Mouse (Mus musculus) liver, adult 2 months (tissue): Measurements from ENCODE around the gene Lypla2. TPM values are rescaled to one million over a fixed set of nuclear protein-coding genes. Genes with fewer than 3 reads are reported as not detected.
A peak's percentile ranks its signal among the peaks of the same experiment; 100 is the strongest.
"Not testable (repeated sequence)": the region's sequence is repeated elsewhere in the genome, so short reads cannot be mapped to it uniquely, and the experiment has no call there.

Experiments
- DNase-seq: peaks from one replicate; pipeline ENCODE4 v3.0.0-alpha.2; 2011; ENCODE audit warnings: low read depth, low spot score; ENCODE audit errors: extremely low read depth
- H3K27ac ChIP-seq: fragments of 200-500 bp; replicated peaks from 2 replicates; pipeline ENCODE4 v1.5.1; 2012; ENCODE audit warnings: low read depth, mild to moderate bottlenecking, control low read depth, inconsistent platforms, low read length; ENCODE audit not compliant: insufficient read depth
- H3K27me3 ChIP-seq: fragments of 200-500 bp; 2 replicates; pipeline ENCODE4 v1.6.1; 2012; ENCODE audit warnings: mild to moderate bottlenecking, moderate library complexity, low read length, inconsistent platforms; ENCODE audit not compliant: control insufficient read depth, insufficient read depth
- H3K36me3 ChIP-seq: fragments of 200-500 bp; 2 replicates; pipeline ENCODE4 v1.6.1; 2012; ENCODE audit warnings: low read length, inconsistent platforms; ENCODE audit not compliant: control insufficient read depth, insufficient read depth
- H3K4me1 ChIP-seq: fragments of 200-500 bp; 2 replicates; pipeline ENCODE4 v1.6.1; 2011; ENCODE audit warnings: low read length; ENCODE audit not compliant: control insufficient read depth, insufficient read depth
- H3K4me3 ChIP-seq: fragments of 200-500 bp; 2 replicates; pipeline ENCODE4 v1.5.1; 2011; ENCODE audit warnings: low read depth, mild to moderate bottlenecking, control low read depth, low read length, moderate library complexity; ENCODE audit not compliant: insufficient read depth
- H3K79me2 ChIP-seq: fragments of 200-500 bp; 2 replicates; pipeline ENCODE4 v1.6.1; 2012; ENCODE audit warnings: inconsistent platforms, mild to moderate bottlenecking, low read length, moderate library complexity; ENCODE audit not compliant: control insufficient read depth, insufficient read depth
- H3K9ac ChIP-seq: fragments of 200-500 bp; 2 replicates; pipeline ENCODE4 v1.6.1; 2012; ENCODE audit warnings: low read depth, mild to moderate bottlenecking, control low read depth, inconsistent platforms, low read length
- CTCF ChIP-seq: fragments of 200-500 bp; IDR thresholded peaks from 2 replicates; pipeline ENCODE4 v1.5.1; 2011; ENCODE audit warnings: low read depth, low read length, control low read depth
- POLR2A ChIP-seq: fragments of 200-500 bp; IDR thresholded peaks from 2 replicates; pipeline ENCODE4 v1.6.1; 2011; ENCODE audit warnings: low read length, control low read depth; ENCODE audit not compliant: insufficient read depth; ENCODE audit errors: extremely low read depth
- WGBS: fragments of 180-500 bp; shearing (Covaris S2); methylation state at CpG from one replicate; pipeline ENCODE4 v1.1.7; 2018; 5-methylcytosine and 5-hydroxymethylcytosine counted together
- polyA plus RNA-seq: library from polyadenylated mRNA; depleted of rRNA; stranded (reverse); fragments of >200 nt; gene quantifications from 2 replicates; pipeline ENCODE4 v1.2.3, GENCODE M21; 2012
- total RNA-seq: library from RNA; depleted of rRNA; stranded (reverse); fragments of >200 nt; gene quantifications from 2 replicates; pipeline ENCODE4 v1.2.3, GENCODE M21; 2014

Gene Lypla2
- total and polyA plus RNA-seq, 2 experiments = 21.8 to 116 TPM

DNA sequence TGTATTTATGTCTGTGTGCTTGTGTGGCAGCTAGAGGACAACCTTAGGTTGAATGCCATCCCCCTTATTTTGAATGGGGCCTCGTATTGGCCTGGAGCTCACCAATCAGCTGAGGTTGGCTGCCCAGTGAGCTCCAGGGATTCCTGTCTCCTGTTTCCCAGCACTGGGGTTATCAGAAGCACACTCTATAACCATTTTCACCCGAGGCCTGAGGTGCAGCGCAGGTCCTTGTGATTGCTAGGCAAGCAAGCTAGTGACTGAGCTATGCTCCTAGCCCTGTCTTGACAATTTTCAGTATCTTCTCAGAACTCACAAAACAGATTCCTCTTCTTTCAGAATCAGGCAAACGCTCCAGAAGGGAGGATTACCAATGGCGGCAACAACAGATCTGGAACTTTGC, 12.1 kb upstream of the Lypla2 start:
- no peak overlapping the region for H3K9ac ChIP-seq
- DNase-seq = no peak
- H3K4me3 ChIP-seq = no peak overlapping the region
- H3K79me2 ChIP-seq = peaks cover 8% of the 10 kb centered on the region; the same call in 1 of the 2 replicates
- H3K36me3 ChIP-seq = no peaks in the 10 kb centered on the region; the same call in 1 of the 2 replicates
- H3K27ac ChIP-seq = no peak overlapping the region
- H3K4me1 ChIP-seq = peaks cover 9% of the 10 kb centered on the region
- H3K27me3 ChIP-seq = no peaks in the 10 kb centered on the region
- TF ChIP-seq CTCF (no peak), POLR2A (no peak)
- WGBS = 81% methylated on average over 5 of the region's 5 CpGs

DNA sequence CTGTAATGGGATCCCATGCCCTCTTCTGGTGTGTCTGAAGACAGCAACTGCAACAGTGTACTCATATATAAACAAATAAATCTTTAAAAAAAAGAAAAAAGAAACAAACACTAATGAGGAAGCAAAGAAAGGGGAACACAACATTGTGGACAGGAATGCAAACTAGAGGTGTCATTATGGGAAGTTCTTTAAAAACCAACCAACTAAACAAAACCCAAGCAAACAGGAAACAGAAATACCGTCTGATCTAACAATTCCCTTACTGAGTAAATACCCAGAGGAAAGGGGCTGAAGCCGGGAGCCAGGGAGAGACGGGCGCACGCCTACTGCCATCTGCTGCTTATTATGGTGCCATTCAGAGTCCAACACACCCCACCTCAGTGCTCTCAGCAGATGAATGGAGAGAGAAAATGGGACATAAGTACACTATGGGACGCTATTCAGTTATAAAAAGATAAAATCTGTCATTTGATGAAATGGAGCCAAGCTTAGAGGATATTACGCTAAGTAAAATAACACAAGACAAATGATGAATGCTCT, 9.2 kb upstream of the Lypla2 start:
- TF ChIP-seq CTCF = no peak
- no peak for TF ChIP-seq POLR2A
- H3K27me3 ChIP-seq = no peaks in the 10 kb centered on the region
- H3K4me1 ChIP-seq = peaks cover 7% of the 10 kb centered on the region
- no peak overlapping the region for H3K27ac ChIP-seq
- H3K79me2 ChIP-seq = peaks cover 4% of the 10 kb centered on the region; the same call in 1 of the 2 replicates
- H3K9ac ChIP-seq = no peak overlapping the region
- DNase-seq = no peak
- WGBS = 78% methylated on average over 7 of the region's 7 CpGs
- H3K36me3 ChIP-seq = peaks cover 9% of the 10 kb centered on the region
- H3K4me3 ChIP-seq = no peak overlapping the region

DNA sequence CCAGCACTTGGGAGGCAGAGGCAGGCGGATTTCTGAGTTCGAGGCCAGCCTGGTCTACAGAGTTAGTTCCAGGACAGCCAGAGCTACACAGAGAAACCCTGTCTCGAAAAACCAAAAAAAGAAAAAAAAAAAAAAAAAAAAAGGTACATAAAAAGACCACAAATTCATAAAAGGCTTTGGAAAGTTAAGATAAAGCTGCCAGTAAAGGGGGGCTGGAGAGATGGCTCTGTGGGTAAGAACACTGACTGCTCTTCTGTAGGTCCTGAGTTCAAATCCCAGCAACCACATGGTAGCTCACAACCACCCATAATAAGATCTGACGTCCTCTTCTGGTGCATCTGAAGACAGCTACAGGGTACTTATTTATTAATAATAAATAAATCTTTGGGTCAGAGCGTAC, 7.8 kb upstream of the Lypla2 start:
- not testable (repeated sequence) for H3K27me3 ChIP-seq, DNase-seq, H3K9ac ChIP-seq, H3K4me3 ChIP-seq, H3K4me1 ChIP-seq, H3K27ac ChIP-seq, H3K79me2 ChIP-seq
- WGBS = 89% methylated on average over 5 of the region's 5 CpGs
- H3K36me3 ChIP-seq = peaks cover 18% of the 10 kb centered on the region

DNA sequence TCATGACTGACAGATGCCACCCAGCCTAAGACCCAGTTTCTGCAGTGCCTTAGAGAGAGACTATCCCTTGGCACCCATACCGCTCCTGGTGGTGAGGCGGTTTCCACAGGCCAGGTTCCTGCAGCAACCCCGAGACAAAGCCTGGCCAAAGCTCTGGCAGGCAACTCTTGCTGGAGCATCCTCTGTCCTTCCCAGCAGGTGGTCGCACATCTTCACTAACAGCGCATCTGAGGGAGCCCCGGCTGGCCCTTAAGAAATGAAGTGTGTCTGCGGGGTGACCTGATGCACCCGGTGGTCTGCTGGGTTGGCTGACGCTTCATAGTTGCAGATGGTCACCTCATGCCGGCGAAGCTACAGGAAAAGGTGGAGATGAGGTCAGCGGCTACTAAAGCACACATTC, 3.7 kb upstream of the Lypla2 start:
- no peak for DNase-seq
- no peak overlapping the region for H3K4me3 ChIP-seq
- no peaks in the 10 kb centered on the region for H3K27me3 ChIP-seq
- no peak for TF ChIP-seq POLR2A
- TF ChIP-seq CTCF = no peak
- H3K79me2 ChIP-seq = peaks cover 8% of the 10 kb centered on the region
- H3K4me1 ChIP-seq = peaks cover 6% of the 10 kb centered on the region
- 94% methylated on average over 12 of the region's 12 CpGs for WGBS
- H3K36me3 ChIP-seq = peaks cover 23% of the 10 kb centered on the region
- no peak overlapping the region for H3K9ac ChIP-seq
- no peak overlapping the region for H3K27ac ChIP-seq

DNA sequence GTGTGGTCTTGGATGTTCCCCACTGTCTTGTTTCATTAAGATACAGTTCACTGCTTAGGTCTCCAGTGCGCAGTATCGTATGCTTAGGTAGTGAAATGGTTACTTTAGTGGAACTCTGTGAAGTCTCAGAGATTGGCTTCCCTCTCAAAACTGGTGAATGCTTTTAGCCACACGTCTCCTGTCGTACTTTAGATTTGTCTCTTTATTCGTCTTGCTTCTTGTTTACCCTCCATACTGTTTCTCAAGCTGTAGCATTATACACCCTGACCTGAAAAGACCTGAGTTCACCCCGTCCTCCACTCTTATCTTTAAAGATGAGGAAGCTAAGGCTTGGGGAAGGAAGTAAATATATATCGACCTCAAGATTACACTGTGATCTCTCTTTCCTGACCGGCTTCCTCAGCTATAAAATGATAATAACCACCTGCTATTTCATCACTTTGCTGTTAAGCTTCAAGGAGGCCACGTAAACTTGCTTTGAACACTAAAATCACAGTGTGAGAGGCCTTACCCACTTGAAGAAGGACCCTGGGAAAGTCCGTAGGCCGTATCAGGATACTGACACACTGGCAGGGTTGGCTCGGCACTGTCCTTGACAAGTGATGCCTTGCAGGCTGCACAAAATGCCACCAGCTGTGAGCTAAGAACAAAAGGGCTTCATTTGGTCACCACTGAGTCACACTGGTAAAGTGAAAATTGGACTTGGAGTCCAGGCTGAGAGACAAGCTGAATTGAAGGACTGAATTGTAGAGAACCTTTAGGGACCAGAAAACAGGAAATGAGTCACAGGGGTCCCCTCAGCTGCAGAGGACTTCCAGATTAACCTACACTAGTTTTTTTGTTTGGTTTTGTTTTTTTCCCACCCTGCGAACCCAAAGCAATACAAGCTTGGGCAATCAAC, 735 bp upstream of the Lypla2 start:
- Histone ChIP-seq H3K4me1 (peaks cover 6% of the 10 kb centered on the region), H3K4me3 (peak overlapping the region; percentile 79), H3K79me2 (peaks cover 8% of the 10 kb centered on the region), H3K9ac (no peak overlapping the region), H3K27me3 (no peaks in the 10 kb centered on the region), H3K36me3 (peaks cover 21% of the 10 kb centered on the region), H3K27ac (no peak overlapping the region)
- no peak for DNase-seq
- 63% methylated on average over 13 of the region's 13 CpGs for WGBS
- TF ChIP-seq POLR2A (no peak), CTCF (no peak)
